Mouse (Mus musculus) hindbrain, embryonic 10.5 days (tissue): ENCODE results near the gene Usp47. TPM values are rescaled to one million over a fixed set of nuclear protein-coding genes. Genes with fewer than 3 reads are reported as not detected.

ENCODE experiments used
- DNase-seq: peaks from one replicate; pipeline ENCODE4 v3.0.0-alpha.2; 2017; ENCODE audit warnings: low spot score
- H3K27ac ChIP-seq: fragments of 300-500 bp; sonication (generic); 2 replicates; pipeline ENCODE4 v1.5.1; 2016; ENCODE audit warnings: mild to moderate bottlenecking, moderate library complexity
- H3K27me3 ChIP-seq: fragments of 300-500 bp; sonication (generic); 2 replicates; pipeline ENCODE4 v1.6.1; 2016; ENCODE audit warnings: mild to moderate bottlenecking; ENCODE audit not compliant: poor library complexity, insufficient read depth, severe bottlenecking
- H3K36me3 ChIP-seq: fragments of 300-500 bp; sonication (generic); 2 replicates; pipeline ENCODE4 v1.6.1; 2016; ENCODE audit warnings: mild to moderate bottlenecking, moderate library complexity
- H3K4me1 ChIP-seq: fragments of 300-500 bp; sonication (generic); replicated peaks from 2 replicates; pipeline ENCODE4 v1.6.1; 2016; ENCODE audit warnings: mild to moderate bottlenecking
- H3K4me3 ChIP-seq: fragments of 300-500 bp; sonication (generic); 2 replicates; pipeline ENCODE4 v1.5.1; 2016; ENCODE audit warnings: mild to moderate bottlenecking, moderate library complexity
- H3K9me3 ChIP-seq: fragments of 300-500 bp; sonication (generic); 2 replicates; pipeline ENCODE4 v1.6.1; 2016; ENCODE audit warnings: mild to moderate bottlenecking, moderate library complexity
- WGBS: fragments of 180-500 bp; shearing (Covaris S2); methylation state at CpG from one replicate; pipeline ENCODE4 v1.1.7; 2016; 5-methylcytosine and 5-hydroxymethylcytosine counted together
- polyA plus RNA-seq: library from polyadenylated mRNA; unstranded; fragments of >200 nt; fragmentation: Nextera tagmentation; extraction: Ambion mirVana; gene quantifications from 2 replicates; pipeline ENCODE4 v1.2.1, GENCODE M21; 2016

The Usp47 gene
- polyA plus RNA-seq, 1 experiment from 2014 or later, result 70.9 TPM

DNA sequence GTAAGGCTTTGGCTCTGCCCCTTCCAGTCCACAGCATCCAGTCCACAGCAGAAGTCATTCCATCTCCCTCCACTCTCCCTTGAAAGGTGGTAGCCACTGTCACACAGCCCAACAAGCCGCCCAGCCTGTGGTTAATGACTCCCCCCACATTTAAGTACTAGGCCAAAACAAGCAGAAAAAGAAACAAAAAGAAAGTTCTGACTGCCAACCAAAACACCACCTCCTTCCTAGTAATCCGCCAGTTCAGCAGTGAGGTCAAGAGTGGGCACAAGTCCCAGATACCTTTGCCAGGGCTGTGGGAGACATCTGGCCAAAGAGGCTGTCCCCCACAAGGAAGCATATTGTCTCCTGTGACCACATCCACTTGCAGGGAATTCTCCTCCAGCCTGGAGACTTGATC, 124.7 kb downstream of the Usp47 start:
- no peak overlapping the region for H3K27ac ChIP-seq
- DNase-seq, result no peak
- WGBS, result 89% methylated on average over 2 of the region's 2 CpGs
- H3K9me3 ChIP-seq, result no peaks in the 10 kb centered on the region
- no peaks in the 10 kb centered on the region for H3K27me3 ChIP-seq
- peaks cover 23% of the 10 kb centered on the region for H3K4me1 ChIP-seq
- no peaks in the 10 kb centered on the region for H3K36me3 ChIP-seq
- H3K4me3 ChIP-seq, result no peak overlapping the region

DNA sequence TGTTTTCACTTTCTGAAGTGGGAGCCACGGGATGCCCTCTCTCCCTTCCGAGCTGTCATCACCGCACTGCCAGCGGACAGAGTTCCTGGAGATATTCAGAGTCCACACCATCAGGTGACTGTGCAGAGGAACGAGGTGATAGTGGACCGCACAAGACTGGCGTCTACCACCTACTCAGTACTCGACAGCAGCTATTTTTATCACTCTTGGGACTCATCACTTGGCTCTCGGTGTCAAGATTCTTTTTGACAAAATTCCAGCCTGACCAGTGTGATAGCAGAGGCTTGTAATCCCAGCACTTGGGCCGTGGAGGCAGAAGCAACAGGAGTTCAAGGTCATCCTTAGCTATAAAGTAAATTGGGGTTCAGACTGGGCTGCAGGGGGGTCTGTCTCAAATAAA, 125.8 kb downstream of the Usp47 start:
- Histone ChIP-seq H3K9me3 (no peaks in the 10 kb centered on the region), H3K36me3 (no peaks in the 10 kb centered on the region), H3K27ac (no peak overlapping the region), H3K4me1 (peaks cover 21% of the 10 kb centered on the region), H3K4me3 (no peak overlapping the region), H3K27me3 (no peaks in the 10 kb centered on the region)
- DNase-seq, result no peak
- 90% methylated on average over 10 of the region's 10 CpGs for WGBS

DNA sequence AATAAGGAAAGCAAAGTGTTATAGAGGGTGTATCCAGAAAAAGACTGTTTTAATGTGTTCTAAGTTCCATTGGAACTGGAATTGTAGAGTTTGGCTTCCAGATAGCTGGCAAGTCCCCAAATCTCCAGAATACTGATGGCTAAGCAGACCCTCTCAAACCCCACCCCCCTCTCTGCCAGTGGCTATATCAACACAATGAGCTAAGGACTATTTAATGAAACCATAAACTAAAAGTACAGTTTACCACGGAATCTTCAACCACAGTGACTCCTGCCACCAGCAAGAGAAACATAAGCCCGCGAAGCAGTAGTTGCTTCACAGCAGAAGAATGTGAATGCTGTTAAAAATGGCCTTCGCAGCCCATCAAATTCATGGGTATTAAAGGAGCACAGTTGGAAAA, 131.1 kb downstream of the Usp47 start:
- Histone ChIP-seq H3K4me1 (peaks cover 34% of the 10 kb centered on the region), H3K9me3 (no peaks in the 10 kb centered on the region), H3K4me3 (no peak overlapping the region), H3K27ac (no peak overlapping the region), H3K27me3 (peaks cover 31% of the 10 kb centered on the region), H3K36me3 (no peaks in the 10 kb centered on the region)
- 87% methylated on average over 4 of the region's 4 CpGs for WGBS
- DNase-seq, result no peak

DNA sequence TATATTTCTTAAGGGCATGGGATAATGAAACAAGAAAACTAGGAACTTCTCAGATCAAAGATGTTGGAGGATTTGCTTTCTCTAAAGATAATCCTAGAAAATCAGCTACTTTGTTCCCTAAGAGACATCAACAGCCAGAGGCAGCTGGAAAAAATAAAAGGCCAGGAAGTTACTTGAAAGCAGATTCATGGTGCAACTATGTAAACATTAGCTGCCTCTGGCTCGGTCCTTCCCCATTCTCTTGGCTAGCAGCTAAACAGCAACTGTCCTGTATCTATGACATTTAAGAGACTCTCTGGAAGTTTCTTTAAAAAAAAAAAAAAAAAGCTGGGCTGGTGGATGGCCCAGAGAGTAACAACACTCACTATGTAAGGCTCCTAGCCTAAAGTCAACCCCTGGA, 131.9 kb downstream of the Usp47 start:
- Histone ChIP-seq H3K4me3 (no peak overlapping the region), H3K9me3 (no peaks in the 10 kb centered on the region), H3K27me3 (peaks cover 37% of the 10 kb centered on the region), H3K27ac (no peak overlapping the region), H3K4me1 (peaks cover 34% of the 10 kb centered on the region), H3K36me3 (no peaks in the 10 kb centered on the region)
- DNase-seq, result no peak
- WGBS, result 48% methylated on average over 1 of the region's 1 CpGs

DNA sequence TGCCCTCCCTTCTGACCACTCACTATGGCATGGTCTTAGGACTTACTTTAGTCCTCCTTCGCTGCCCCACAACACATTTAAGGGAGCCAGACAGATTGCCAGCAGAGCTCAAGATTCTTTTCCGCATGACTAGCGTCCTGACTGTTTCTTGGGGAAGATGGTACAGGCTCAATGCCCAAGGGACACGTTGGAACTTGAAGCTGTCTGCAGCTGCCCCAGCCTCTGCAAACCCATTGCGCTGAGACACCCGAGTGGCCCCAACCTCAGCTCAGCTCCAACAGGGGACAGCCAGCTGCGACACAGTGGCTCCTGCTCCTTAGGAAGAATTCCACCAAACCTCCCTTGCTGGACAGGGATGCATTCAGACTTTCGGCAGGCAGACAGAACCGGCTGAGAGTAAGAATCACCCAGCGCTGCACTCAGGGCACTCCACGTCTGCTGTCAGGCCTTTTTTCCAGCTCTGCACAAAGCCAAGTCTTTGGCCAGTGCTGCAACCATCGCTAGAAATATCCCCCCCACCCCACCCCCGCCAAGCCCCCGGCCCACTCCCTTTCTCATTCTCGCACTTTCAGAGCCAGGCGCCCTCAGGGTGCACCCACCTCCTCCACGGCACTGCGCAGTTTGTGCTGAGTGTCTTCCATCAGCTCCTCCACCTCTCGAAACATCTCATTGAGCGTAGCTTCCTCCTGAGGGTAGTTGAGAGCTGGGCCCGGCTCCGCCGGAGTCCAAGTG, 134.4 kb downstream of the Usp47 start:
- H3K4me3 ChIP-seq, result peak overlapping the region; percentile 62
- H3K4me1 ChIP-seq, result peaks cover 34% of the 10 kb centered on the region
- no peaks in the 10 kb centered on the region for H3K36me3 ChIP-seq
- DNase-seq, result no peak
- peaks cover 44% of the 10 kb centered on the region for H3K27me3 ChIP-seq
- 9% methylated on average over 23 of the region's 23 CpGs for WGBS
- peak overlapping the region; percentile 82 for H3K27ac ChIP-seq
- H3K9me3 ChIP-seq, result no peaks in the 10 kb centered on the region

DNA sequence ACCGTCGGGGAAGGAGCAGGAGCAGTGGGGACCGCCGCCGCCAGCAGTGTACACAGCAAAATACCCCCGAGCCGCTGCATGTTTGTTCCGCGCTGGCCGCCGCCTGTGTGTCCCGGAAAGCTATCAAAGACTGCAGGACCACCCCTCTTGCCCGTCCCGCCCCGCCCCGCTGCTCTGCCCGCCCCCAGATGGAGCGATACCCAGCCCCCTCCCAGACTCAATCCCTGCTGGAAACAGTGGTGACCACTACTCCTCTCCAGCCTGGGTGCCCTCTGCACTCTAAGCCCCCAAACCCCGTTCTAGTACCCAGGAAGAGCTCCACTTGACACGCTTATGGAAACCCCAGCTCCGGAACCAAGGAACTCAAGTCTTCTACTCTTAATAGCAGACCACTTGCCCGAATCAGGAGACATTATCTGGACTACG, 135.0 kb downstream of the Usp47 start:
- Histone ChIP-seq H3K27ac (peak overlapping the region; percentile 82), H3K36me3 (no peaks in the 10 kb centered on the region), H3K27me3 (peaks cover 44% of the 10 kb centered on the region), H3K9me3 (no peaks in the 10 kb centered on the region), H3K4me1 (peaks cover 36% of the 10 kb centered on the region), H3K4me3 (peak overlapping the region; percentile 62)
- DNase-seq, result peak; percentile 63
- 1% methylated on average over 23 of the region's 23 CpGs for WGBS

DNA sequence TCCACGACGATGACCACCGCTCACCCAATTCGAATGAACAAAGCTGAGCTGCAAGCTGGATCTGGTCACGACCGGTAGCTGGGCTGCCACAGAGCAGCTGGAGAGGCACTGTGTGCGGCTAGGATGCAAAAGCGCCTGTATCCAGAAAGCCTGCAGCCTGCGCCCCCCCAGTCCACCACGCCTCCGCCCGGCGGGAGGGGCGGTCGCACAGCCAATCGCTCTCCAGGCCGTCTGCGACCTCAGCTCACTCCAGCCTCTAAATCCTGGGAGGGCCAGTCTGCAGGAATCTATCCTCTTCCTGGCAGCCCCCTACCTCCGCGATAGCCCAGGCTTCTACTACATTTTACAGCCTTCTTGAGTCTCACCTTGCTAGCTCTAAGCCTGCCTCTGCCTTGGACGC, 135.6 kb downstream of the Usp47 start, which contains the start of gene Dkk3:
Dkk3 (minus strand) TSS at position 116 of the 400 bp plus-strand sequence.
- Histone ChIP-seq H3K36me3 (no peaks in the 10 kb centered on the region), H3K4me3 (peak within 1 kb of the TSS; percentile 62), H3K27ac (peak within 1 kb of the TSS; percentile 82), H3K9me3 (no peaks in the 10 kb centered on the region), H3K27me3 (peaks cover 44% of the 10 kb centered on the region), H3K4me1 (peaks cover 30% of the 10 kb centered on the region)
- peak; percentile 70 for DNase-seq
- WGBS, result 2% methylated on average over 21 of the region's 21 CpGs

GRCm38 (mm10) chr7:112159835-112160234, 136.5 kb downstream of the Usp47 start:
- H3K27me3 ChIP-seq, result peaks cover 44% of the 10 kb centered on the region
- peaks cover 28% of the 10 kb centered on the region for H3K4me1 ChIP-seq
- no peaks in the 10 kb centered on the region for H3K36me3 ChIP-seq
- 26% methylated on average over 6 of the region's 6 CpGs for WGBS
- H3K27ac ChIP-seq, result no peak overlapping the region
- no peak overlapping the region for H3K4me3 ChIP-seq
- H3K9me3 ChIP-seq, result no peaks in the 10 kb centered on the region
- DNase-seq, result peak; percentile 31

Other genes starting within 250 kb of the Usp47 start
- gene Galnt18, start 243.5 kb upstream of the Usp47 start, polyA plus RNA-seq, result 8.5 and 10.8 TPM in 2 replicates
- 7.3 and 9.0 TPM in 2 replicates for gene Dkk3, start 135.6 kb downstream of the Usp47 start, polyA plus RNA-seq
- 0.77 and 1.2 TPM in 2 replicates for gene Mical2, start 202.4 kb downstream of the Usp47 start, polyA plus RNA-seq